Mouse (Mus musculus) midbrain, embryonic 10.5 days (tissue): Measurements from ENCODE around the gene Ppia. TPM values are rescaled to one million over a fixed set of nuclear protein-coding genes. Genes with fewer than 3 reads are reported as not detected.
A peak's percentile ranks its signal among the peaks of the same experiment; 100 is the strongest.
"Not testable (repeated sequence)": the region's sequence is repeated elsewhere in the genome, so short reads cannot be mapped to it uniquely, and the experiment has no call there.

Source experiments
- DNase-seq: peaks from one replicate; pipeline ENCODE4 v3.0.0-alpha.2; 2017; ENCODE audit warnings: low spot score
- H3K27ac ChIP-seq: fragments of 300-500 bp; sonication (generic); replicated peaks from 2 replicates; pipeline ENCODE4 v1.5.1; 2016; ENCODE audit warnings: mild to moderate bottlenecking
- H3K27me3 ChIP-seq: fragments of 300-500 bp; sonication (generic); 2 replicates; pipeline ENCODE4 v1.6.1; 2016; ENCODE audit warnings: low read depth, mild to moderate bottlenecking; ENCODE audit not compliant: poor library complexity, severe bottlenecking
- H3K36me3 ChIP-seq: fragments of 300-500 bp; sonication (generic); 2 replicates; pipeline ENCODE4 v1.6.1; 2016; ENCODE audit warnings: mild to moderate bottlenecking, moderate library complexity
- H3K4me1 ChIP-seq: fragments of 300-500 bp; sonication (generic); 2 replicates; pipeline ENCODE4 v1.6.1; 2016
- H3K4me3 ChIP-seq: fragments of 300-500 bp; sonication (generic); 2 replicates; pipeline ENCODE4 v1.5.1; 2016; ENCODE audit warnings: mild to moderate bottlenecking, moderate library complexity
- H3K9me3 ChIP-seq: fragments of 300-500 bp; sonication (generic); replicated peaks from 2 replicates; pipeline ENCODE4 v1.6.1; 2016; ENCODE audit warnings: mild to moderate bottlenecking
- WGBS: fragments of 180-500 bp; shearing (Covaris S2); methylation state at CpG from one replicate; pipeline ENCODE4 v1.1.7; 2016; 5-methylcytosine and 5-hydroxymethylcytosine counted together
- polyA plus RNA-seq: library from polyadenylated mRNA; unstranded; fragments of >200 nt; fragmentation: Nextera tagmentation; extraction: Ambion mirVana; gene quantifications from 2 replicates; pipeline ENCODE4 v1.2.1, GENCODE M21; 2016

The Ppia gene
- polyA plus RNA-seq, 1 experiment from 2014 or later, result 6,336 TPM

DNA sequence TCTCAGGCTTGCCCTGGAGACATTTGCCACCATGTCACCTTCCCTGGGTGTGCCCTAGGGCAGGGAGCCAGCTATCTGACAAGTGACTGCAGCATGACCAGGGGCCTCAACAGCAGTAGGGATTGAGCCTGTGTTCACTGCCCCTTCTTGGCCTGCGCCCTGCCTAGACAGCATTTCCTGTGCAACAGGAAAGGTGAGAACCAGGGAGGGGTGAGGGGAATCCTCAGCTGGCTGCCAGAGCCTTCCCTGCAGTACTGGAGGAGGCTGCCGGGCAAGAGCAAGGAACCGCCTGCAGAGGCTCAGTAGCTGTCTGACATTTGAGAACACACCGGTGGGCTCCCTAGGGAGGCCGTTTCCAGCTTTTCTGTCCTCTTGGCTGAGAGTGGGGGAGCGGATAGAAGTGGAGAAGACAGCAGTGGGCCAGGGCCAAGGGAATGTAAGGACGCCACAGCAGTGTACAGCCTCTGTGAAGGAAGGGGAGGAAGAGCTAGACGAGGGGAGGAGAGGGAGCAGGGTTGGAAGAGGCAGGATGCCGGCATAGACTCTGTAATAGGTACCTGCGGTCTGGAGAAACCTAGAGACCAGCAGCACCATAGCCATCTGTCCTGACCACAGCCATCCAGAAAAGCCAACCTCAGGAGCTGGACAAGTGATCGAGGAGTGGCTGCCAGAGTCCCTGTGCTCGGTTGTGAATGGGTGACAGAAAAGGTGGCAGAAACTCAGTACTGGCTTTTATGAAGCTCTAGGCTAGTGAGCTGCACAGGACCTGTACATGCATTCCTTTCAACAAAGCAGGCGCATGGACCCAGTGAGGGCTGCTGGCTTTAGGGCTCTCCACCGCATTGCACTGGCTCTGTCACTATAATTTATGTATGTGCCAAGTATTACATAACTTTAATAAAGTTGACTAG, 8.7 kb upstream of the Ppia start:
- Histone ChIP-seq H3K27me3 (no peaks in the 10 kb centered on the region), H3K4me3 (no peak overlapping the region), H3K27ac (0 out of 2 replicates have a peak overlapping the region, but pooled peaks have one; percentile 13), H3K36me3 (peaks cover 54% of the 10 kb centered on the region), H3K4me1 (peaks cover 13% of the 10 kb centered on the region), H3K9me3 (no peaks in the 10 kb centered on the region)
- DNase-seq, result no peak
- 49% methylated on average over 14 of the region's 14 CpGs for WGBS

DNA sequence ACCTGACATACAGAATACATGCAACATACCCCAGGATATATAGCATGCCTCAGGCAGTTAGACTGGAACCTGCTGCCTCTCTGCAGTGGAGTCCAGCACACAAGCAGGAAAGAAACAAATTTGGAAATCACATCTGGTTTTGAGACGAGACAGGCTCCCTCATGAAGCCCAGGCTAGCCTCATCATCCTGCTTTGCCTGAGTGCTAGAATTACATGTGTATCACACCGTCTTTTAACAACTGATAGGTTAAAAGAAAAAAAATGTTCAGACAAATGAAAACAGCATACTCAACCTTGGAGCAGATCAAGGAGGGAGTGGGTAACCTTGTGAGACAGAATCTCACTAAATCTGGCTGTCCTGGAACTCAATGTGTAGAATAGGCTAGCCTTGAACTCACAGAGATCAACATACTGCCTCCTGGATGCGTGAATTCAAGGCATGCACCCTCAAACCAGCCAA, 8.1 kb upstream of the Ppia start:
- DNase-seq, result no peak
- no peak overlapping the region for H3K4me3 ChIP-seq
- no peaks in the 10 kb centered on the region for H3K9me3 ChIP-seq
- H3K36me3 ChIP-seq, result peaks cover 47% of the 10 kb centered on the region
- peaks cover 13% of the 10 kb centered on the region for H3K4me1 ChIP-seq
- 86% methylated on average over 3 of the region's 3 CpGs for WGBS
- no peaks in the 10 kb centered on the region for H3K27me3 ChIP-seq
- no peak overlapping the region for H3K27ac ChIP-seq

DNA sequence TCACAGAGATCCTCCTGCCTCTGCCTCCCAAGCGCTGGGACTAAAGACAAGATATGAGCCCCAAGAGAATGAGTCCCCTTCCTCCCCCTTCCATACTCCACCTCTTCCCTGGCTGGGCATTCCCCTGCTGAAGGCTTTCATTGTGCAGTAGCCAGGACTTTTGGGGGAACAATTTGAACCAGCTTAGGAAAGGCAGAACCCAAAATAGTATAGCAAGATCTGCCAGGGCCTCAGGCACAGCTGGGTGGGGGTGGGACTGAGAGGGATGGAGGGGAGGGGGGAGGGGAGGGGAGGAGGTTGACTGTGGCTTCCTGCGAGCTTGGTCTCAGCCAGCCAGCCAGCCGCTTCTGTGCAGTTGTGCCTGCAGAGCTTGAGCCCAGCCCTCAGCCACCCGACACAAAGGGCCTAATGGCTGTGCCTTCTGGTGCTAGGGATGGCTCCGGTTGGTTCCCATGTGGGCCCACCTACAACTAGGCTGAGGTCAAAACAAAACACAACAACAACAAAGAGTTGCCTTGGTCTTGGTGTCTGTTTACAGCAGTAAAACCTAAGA, 5.1 kb upstream of the Ppia start:
- H3K9me3 ChIP-seq, result no peaks in the 10 kb centered on the region
- H3K4me3 ChIP-seq, result no peak overlapping the region
- peaks cover 17% of the 10 kb centered on the region for H3K36me3 ChIP-seq
- peaks cover 20% of the 10 kb centered on the region for H3K4me1 ChIP-seq
- H3K27ac ChIP-seq, result no peak overlapping the region
- 66% methylated on average over 5 of the region's 5 CpGs for WGBS
- DNase-seq, result no peak
- no peaks in the 10 kb centered on the region for H3K27me3 ChIP-seq

DNA sequence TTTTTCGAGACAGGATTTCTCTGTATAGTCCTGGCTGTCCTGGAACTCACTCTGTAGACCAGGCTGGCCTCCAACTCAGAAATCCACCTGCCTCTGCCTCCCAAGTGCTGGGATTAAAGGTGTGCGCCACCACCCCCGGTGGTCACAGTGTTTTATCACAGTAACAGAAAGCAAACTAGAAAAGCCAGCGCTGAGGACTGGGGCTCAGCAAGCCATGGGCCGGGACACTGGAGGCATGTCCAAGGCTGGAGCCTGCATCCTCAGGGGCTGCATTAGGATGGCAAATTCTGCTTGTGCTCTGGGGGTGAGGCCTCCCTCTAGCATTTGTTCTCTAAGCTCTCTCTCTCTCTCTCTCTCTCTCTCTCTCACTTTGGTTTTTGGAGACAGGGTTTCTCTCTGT, 4.5 kb upstream of the Ppia start:
- not testable (repeated sequence) for H3K4me3 ChIP-seq, H3K27me3 ChIP-seq, H3K9me3 ChIP-seq, DNase-seq, H3K27ac ChIP-seq
- Histone ChIP-seq H3K36me3 (peaks cover 11% of the 10 kb centered on the region), H3K4me1 (peaks cover 18% of the 10 kb centered on the region)
- 89% methylated on average over 5 of the region's 5 CpGs for WGBS

DNA sequence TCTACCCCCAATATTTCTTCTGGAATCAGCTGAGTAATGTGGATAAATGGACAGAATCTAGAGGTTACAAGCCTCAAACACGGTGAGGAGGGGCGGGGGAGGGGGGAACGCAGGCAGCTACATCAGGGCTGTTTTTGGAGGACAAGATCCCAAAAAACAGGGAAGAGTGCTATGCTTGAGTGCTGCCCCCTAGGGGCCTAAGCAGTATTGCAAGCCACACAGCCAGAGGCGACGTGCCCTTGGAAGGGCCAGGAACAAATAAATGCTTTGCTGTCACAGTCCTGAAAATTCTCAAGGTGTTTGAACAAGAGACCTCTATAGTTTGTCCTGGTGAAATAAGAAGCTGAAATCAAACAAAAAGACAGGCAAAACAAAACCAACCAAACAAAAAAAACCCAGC, 3.6 kb upstream of the Ppia start:
- DNase-seq, result peak; percentile 82
- WGBS, result 2% methylated on average over 5 of the region's 5 CpGs
- Histone ChIP-seq H3K27ac (no peak overlapping the region), H3K4me3 (no peak overlapping the region), H3K36me3 (peaks cover 2% of the 10 kb centered on the region), H3K9me3 (no peaks in the 10 kb centered on the region), H3K4me1 (peaks cover 11% of the 10 kb centered on the region), H3K27me3 (no peaks in the 10 kb centered on the region)

DNA sequence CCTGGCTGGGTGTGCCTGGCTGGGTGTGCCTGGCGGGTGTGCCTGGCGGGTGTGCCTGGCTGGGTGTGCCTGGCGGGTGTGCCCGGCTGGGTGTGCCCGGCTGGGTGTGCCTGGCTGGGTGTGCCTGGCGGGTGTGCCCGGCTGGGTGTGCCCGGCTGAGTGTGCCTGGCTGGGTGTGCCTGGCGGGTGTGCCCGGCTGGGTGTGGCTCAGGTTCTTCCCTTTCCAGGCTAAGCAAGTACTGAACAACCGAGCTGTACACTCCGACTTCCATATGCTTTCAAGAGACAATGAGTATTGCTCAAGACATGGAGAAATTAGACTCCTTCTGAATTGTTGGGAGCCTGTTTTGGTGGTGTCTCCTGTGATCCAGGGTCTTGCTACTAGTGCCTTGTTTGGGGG, 2.0 kb upstream of the Ppia start:
- Histone ChIP-seq H3K9me3 (no peaks in the 10 kb centered on the region), H3K27ac (no peak overlapping the region), H3K27me3 (no peaks in the 10 kb centered on the region), H3K4me1 (peaks cover 24% of the 10 kb centered on the region), H3K4me3 (no peak overlapping the region), H3K36me3 (peaks cover 16% of the 10 kb centered on the region)
- DNase-seq, result no peak
- WGBS, result 93% methylated on average over 12 of the region's 12 CpGs

DNA sequence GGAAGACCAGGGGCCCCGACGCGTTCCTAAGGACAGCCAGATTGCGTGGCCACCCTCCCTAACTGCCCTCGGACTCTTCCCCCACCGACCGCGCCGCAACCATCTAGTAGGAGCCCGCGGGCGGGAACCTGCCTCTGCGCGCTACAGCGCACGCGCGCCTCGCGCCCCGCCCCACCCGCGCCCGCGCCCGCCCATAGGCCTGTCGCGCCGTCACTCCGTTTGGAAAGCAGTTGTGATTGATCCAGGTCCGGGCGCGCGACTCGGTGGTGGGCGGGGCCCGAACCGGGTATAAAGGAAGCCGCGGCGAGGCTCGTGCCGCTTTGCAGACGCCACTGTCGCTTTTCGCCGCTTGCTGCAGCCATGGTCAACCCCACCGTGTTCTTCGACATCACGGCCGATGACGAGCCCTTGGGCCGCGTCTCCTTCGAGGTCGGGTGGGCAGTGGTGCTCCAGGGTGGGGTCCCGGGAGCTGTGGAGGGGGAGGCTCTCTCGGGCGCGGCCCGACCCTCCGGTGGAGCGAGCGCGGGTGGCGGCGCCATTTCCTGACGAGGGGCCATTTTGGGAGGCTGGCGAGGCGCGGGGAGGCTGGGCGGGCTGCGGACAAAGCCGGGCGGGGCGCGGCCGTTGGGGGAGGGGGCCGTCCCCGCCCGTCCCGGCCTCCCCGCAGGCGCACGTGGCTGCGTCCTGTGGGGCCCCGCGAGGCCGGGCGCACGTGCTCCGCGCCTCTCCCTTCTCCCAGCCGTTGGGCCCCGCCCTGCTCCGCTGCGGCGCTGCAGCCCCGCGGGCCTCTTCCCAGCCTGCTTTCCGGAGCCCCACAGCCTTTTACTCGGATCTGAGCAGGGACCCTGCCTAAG, 535 bp downstream of the Ppia start:
- H3K9me3 ChIP-seq, result no peaks in the 10 kb centered on the region
- H3K27ac ChIP-seq, result peak overlapping the region; percentile 99
- peaks cover 40% of the 10 kb centered on the region for H3K36me3 ChIP-seq
- no peaks in the 10 kb centered on the region for H3K27me3 ChIP-seq
- H3K4me3 ChIP-seq, result peak overlapping the region; percentile 95
- H3K4me1 ChIP-seq, result peaks cover 30% of the 10 kb centered on the region
- under 1% methylated on average over 72 of the region's 102 CpGs for WGBS
- DNase-seq, result peak; percentile 98

DNA sequence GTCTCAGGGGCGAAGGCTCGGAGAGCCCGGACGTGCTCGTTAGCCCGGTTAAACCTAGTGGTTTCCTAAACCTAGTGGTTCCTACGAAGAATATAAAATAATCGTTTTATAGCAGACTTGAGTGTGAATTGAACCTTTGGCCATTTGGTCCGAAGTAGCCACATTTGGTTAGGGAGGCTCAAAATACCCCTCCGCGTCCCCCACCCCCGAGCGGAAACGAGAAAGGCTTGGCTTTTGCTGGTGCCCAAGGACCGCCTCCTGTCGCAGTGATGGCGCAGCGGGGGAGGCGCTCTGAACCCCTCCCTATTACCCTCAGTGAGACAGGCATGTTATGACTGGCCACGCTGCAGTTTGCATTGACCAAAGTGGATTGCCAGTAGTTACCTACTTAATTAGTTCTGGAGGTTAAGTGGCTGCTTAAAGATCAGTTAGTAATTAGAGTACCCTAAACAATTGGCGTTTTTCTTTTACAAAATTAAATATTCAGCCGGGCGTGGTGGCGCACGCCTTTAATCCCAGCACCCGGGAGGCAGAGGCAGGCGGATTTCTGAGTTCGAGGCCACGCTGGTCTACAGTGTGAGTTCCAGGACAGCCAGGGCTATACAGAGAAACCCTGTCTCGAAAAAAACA, 1.3 kb downstream of the Ppia start:
- H3K9me3 ChIP-seq, result no peaks in the 10 kb centered on the region
- peak; percentile 72 for DNase-seq
- H3K4me1 ChIP-seq, result peaks cover 30% of the 10 kb centered on the region
- peaks cover 47% of the 10 kb centered on the region for H3K36me3 ChIP-seq
- H3K27ac ChIP-seq, result peak overlapping the region; percentile 99
- 2% methylated on average over 30 of the region's 30 CpGs for WGBS
- no peaks in the 10 kb centered on the region for H3K27me3 ChIP-seq
- H3K4me3 ChIP-seq, result peak overlapping the region; percentile 95

DNA sequence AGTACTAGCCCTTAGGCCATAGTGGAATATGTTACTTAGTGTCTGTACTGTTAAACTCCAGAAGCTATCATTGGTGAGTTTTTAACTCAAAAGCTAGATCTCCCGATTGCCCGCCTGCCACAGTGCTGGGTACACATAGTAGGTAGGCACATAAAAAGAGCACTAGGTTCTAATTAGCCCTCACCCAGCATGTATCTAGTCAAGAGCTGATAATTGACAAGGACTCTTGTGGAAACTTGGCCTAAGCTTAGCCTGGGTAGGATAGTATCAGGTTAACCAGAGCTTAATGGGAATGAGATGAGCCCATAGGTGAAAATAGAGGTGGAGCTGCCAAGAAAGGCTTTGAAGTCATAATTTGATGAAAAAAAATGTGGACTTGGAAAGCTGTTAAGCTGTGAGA, 1.8 kb downstream of the Ppia start:
- H3K9me3 ChIP-seq, result no peaks in the 10 kb centered on the region
- H3K4me1 ChIP-seq, result peaks cover 30% of the 10 kb centered on the region
- peaks cover 52% of the 10 kb centered on the region for H3K36me3 ChIP-seq
- DNase-seq, result no peak
- H3K4me3 ChIP-seq, result peak overlapping the region; percentile 95
- peak overlapping the region; percentile 99 for H3K27ac ChIP-seq
- no peaks in the 10 kb centered on the region for H3K27me3 ChIP-seq
- 47% methylated on average over 2 of the region's 2 CpGs for WGBS

DNA sequence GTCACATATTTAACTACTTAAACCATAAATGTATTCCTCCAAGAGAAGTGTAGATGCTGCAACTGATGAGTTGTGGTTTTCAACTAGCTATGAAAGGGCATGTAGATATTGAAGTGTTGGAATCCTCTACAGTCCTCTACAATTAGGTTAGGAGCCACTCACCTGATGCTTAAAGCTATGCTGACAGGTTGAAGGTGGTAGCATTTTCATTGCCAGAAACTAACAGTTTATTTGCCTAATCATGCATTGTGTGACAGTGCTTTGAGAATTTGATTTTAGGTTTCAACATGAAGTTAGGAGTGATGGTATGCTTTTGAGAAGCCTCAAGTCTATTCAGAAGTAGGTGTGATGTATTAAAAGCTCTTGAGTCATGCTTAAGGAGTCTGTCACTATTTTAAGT, 2.2 kb downstream of the Ppia start:
- H3K36me3 ChIP-seq, result peaks cover 57% of the 10 kb centered on the region
- peaks cover 30% of the 10 kb centered on the region for H3K4me1 ChIP-seq
- H3K9me3 ChIP-seq, result no peaks in the 10 kb centered on the region
- H3K27me3 ChIP-seq, result no peaks in the 10 kb centered on the region
- DNase-seq, result no peak
- peak overlapping the region; percentile 95 for H3K4me3 ChIP-seq
- H3K27ac ChIP-seq, result no peak overlapping the region

DNA sequence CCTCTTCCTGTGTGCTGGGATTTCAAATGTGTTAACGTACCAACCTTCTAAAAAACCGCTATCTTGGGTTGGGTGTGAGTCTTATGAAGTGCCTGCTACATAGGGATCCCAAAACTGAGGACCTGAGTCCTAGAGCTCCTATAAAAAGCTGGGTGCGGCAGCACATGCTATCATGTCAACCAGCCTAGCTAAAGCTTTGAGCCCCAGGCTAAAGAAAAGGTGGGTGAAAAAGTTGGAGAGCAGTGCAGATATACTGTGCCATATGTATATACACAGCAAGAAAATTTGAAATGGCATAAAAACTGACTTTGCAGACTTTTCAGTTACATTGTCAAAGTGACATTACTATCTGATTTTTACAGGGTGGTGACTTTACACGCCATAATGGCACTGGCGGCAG, 3.5 kb downstream of the Ppia start:
- Histone ChIP-seq H3K27ac (no peak overlapping the region), H3K4me1 (peaks cover 30% of the 10 kb centered on the region), H3K4me3 (peak overlapping the region; percentile 95), H3K9me3 (no peaks in the 10 kb centered on the region), H3K27me3 (no peaks in the 10 kb centered on the region), H3K36me3 (peaks cover 69% of the 10 kb centered on the region)
- DNase-seq, result no peak
- 93% methylated on average over 5 of the region's 5 CpGs for WGBS

DNA sequence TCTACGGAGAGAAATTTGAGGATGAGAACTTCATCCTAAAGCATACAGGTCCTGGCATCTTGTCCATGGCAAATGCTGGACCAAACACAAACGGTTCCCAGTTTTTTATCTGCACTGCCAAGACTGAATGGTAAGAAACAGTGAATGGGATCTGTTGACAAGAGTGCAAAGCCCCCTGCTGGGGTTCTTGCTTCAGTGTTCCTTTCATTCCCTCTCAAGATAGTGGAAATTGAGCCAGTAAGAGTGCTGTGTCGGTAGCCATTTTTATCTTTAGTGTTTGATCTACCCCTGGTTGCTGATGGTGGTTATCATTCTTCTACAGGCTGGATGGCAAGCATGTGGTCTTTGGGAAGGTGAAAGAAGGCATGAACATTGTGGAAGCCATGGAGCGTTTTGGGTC, 3.9 kb downstream of the Ppia start:
- H3K4me3 ChIP-seq, H3K9me3 ChIP-seq, H3K27ac ChIP-seq, DNase-seq, H3K27me3 ChIP-seq: not testable (repeated sequence)
- WGBS, result 79% methylated on average over 4 of the region's 4 CpGs
- peaks cover 73% of the 10 kb centered on the region for H3K36me3 ChIP-seq
- peaks cover 30% of the 10 kb centered on the region for H3K4me1 ChIP-seq
